Mouse (Mus musculus) retina, embryonic 14.5 days (tissue): ENCODE measurements at regions not wholly inside any gene's neighbourhood (a gene's known extent, or its start where the extent isn't known, plus 50 kb on each side); places are given as distances from the start of the nearest gene placed in this dataset.
"Not testable (repeated sequence)": the region's sequence is repeated elsewhere in the genome, so short reads cannot be mapped to it uniquely, and the experiment has no call there.

Experiments
- DNase-seq: peaks from one replicate; pipeline ENCODE4 v3.0.0-alpha.2; 2015; ENCODE audit warnings: low spot score

DNA sequence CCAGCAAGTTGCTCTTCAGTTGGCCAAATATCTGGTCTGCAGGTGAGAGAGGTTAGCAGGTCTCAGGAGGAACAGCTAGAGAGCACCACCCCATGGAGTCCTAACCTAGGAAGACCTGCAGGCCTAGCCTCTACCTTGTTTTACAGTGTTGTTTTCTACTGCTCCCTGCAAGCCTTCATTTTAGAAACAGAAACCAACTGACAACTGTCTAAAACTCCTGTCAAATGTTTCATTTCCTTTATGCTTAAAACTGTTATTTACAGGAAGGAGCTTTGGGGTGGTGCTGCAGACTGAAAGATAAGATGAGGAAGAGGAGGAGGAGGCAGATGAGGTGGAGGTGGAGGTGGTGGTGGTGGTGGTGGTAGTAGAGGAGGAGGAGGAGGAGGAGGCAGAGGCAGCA, 96.6 kb upstream of the Selenop start:
- no peak for DNase-seq

DNA sequence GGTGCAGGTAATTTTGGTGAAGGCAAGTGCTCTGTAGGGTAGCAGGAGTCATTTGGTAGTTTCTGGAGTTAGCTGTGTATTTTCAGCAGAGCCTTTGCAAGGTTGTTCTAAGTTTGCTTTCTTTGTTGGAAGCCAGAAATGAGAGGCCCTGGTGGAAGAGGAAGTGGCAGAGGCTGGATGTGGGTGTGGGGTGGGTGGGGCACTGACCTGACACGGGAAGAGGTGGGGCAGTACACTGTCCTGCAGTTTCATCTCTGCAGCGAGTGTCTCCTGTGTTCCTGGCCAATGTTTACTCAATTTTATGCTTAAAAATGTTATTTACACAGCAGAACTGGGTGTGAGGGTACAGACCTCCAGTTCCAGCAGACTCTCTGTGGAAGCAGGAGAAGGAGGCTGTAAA, 94.3 kb upstream of the Selenop start:
- DNase-seq = no peak

DNA sequence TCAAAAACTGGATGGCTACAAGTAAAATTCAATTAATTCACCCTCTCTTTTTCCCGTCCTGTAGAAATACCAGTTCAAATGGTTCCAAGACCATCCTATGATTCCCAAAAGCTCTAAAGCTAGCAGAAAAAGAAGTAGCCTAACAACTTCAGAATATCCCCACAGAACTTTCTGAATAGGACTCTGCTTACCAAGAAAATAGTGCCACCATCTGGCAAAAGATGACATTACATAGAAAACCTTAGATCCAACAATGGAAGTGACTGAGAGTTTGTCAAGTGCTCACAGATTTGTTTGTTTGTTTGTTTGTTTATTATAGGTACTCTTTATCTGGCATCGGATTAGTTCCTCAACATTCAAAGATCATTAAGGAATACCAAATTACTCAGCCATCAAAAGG, 93.5 kb upstream of the Selenop start:
- peak; percentile 3 for DNase-seq

DNA sequence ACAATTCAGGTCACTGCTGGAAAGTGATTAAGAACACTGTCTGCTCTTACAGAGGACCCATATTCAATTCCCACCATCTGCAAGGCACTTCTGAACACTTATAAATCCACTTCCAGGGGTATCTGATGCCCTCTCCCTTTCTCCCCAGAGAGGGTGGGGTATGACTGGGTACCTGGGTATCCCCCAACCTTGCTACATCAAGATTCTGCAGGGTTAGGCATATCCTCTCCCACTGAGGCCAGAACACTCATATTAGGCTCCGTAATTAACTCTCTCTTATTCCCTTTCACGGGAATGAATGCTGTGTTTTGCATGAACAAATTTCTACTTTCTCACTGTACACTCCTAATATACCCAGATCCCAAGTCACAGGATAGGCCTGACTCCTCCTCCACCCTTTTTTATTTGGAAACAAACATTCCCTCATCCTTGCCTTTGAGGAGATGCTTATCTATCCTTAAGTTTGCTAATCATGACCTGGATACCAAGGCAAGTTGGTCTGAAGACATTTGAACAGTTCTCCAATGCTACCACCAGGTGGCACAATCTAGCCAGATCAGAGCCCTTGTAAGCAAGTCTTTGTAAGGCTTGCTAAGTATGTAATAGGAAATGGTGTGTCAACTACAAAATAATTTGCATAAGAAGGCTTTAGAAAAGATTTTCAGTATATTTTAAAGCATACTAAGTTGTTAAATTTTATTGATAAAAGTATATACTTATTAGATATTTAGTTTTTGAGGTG, 66.3 kb upstream of the Selenop start:
- DNase-seq = peak; percentile 79

GRCm38 (mm10) chr15:3205522-3205921, 62.8 kb upstream of the Selenop start:
- no peak for DNase-seq

- not testable (repeated sequence) for DNase-seq
These were observed 62.3 kb upstream of the Selenop start for GRCm38 (mm10) chr15:3206076-3206475.

DNA sequence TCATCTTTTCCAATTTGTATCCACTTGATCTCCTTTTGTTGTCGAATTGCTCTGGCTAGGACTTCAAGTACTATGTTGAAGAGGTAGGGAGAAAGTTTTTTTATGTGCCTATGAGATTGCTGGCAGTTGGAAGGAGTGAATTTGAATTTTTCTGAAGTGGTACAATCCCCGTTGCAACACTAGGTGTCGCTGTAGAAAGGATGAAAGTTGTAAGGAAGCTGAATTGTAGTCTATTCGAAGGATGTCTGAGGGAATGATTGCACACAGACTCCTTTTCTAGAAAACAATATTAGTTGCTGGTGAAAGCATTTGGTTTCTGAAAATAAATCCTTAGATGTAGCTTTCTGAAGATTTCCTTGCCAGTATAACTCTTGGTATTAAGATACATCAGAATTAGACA, 54.6 kb upstream of the Selenop start:
- peak; percentile 73 for DNase-seq

- DNase-seq = no peak
These were observed 53.1 kb upstream of the Selenop start for GRCm38 (mm10) chr15:3215201-3215600.
